In the genomic region with DNA sequence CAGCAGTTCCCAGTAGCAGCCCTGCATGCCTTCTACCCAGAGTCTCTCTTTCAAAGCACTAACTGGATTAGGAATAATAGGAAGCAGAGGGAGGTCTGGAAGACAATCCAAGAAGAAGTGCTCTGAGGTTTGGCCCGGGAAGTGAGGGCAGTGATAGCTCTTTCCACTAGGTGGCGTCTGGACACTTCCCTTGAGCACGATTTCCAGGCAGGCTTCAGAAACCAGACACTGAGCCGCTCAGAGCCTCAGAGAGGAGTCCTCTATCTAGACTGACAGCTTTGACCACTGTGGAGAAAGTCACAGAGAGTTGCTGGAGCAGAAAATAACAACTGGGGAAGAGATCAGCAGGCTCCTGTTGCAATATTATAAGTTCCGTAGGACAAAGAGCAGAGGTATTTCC, we compare ENCODE assay signal across 7 mouse cellular contexts. TPM values are rescaled to one million over a fixed set of nuclear protein-coding genes. Genes with fewer than 3 reads are reported as not detected.
DNase-seq lines count a peak whose midpoint lies in the region; ATAC-seq lines count a peak whose summit lies in the region.

No protein-coding gene starts in this region.

- WGBS in intestine, embryonic 14.5 days = 13% methylated on average over 5 of the region's 5 CpGs
- 6% methylated on average over 5 of the region's 5 CpGs for WGBS in midbrain, embryonic 12.5 days

- H3K9me3 ChIP-seq in intestine, embryonic 14.5 days (ENCODE audit: control insufficient read depth, low read length) = no peaks in the 10 kb centered on the region
- no peaks in the 10 kb centered on the region for H3K9me3 ChIP-seq in midbrain, embryonic 12.5 days

- H3K9ac ChIP-seq in intestine, embryonic 14.5 days (ENCODE audit: low read length) = no peak overlapping the region
- H3K9ac ChIP-seq in midbrain, embryonic 12.5 days (replicated peaks) = no peak overlapping the region

- H3K27ac ChIP-seq in intestine, embryonic 14.5 days (ENCODE audit: low read depth) = no peak overlapping the region
- H3K27ac ChIP-seq in midbrain, embryonic 12.5 days (replicated peaks) = no peak overlapping the region

- no peak overlapping the region for H3K4me2 ChIP-seq in intestine, embryonic 14.5 days (ENCODE audit: low read length)
- H3K4me2 ChIP-seq in midbrain, embryonic 12.5 days (replicated peaks) = no peak overlapping the region

- no peaks in the 10 kb centered on the region for H3K27me3 ChIP-seq in intestine, embryonic 14.5 days (replicated peaks; ENCODE audit: control insufficient read depth, insufficient read depth, low read length)
- H3K27me3 ChIP-seq in midbrain, embryonic 12.5 days = 0 out of 2 replicates have a peak, but pooled peaks cover 4% of the 10 kb centered on the region

- ATAC-seq in intestine, embryonic 14.5 days (replicated peaks; ENCODE audit: low FRiP score, low TSS enrichment, low read depth) = no peak; the same call in 1 of the 2 replicates
- peak; percentile 81 for ATAC-seq in midbrain, embryonic 12.5 days (ENCODE audit: low FRiP score, low read depth)

- H3K4me1 ChIP-seq in intestine, embryonic 14.5 days (replicated peaks; ENCODE audit: control insufficient read depth, insufficient read depth, low read length) = no peaks in the 10 kb centered on the region
- no peaks in the 10 kb centered on the region for H3K4me1 ChIP-seq in midbrain, embryonic 12.5 days

- DNase-seq in adipocyte (ENCODE audit: low spot score) = peak; percentile 85
- peak; percentile 83 to 87 for DNase-seq in cerebellum, postnatal 10 days
- peak; percentile 64 to 65 for DNase-seq in frontal cortex, postnatal 25 days (ENCODE audit: low spot score in 2 of 2)
- peak; percentile 83 for DNase-seq in intestine, embryonic 14.5 days (ENCODE audit: low spot score)
- peak; percentile 31 to 44 for DNase-seq in left cerebral cortex, adult 8-10 months (ENCODE audit: low spot score in 2 of 2)
- peak; percentile 54 for DNase-seq in skeletal muscle tissue, adult 2 months (ENCODE audit: low read depth, low spot score)

- H3K4me3 ChIP-seq in intestine, embryonic 14.5 days (ENCODE audit: low read depth, low read length) = no peak overlapping the region
- H3K4me3 ChIP-seq in midbrain, embryonic 12.5 days = no peak overlapping the region

- H3K36me3 ChIP-seq in intestine, embryonic 14.5 days (ENCODE audit: control insufficient read depth, insufficient read depth, low read length) = no peaks in the 10 kb centered on the region
- H3K36me3 ChIP-seq in midbrain, embryonic 12.5 days = no peaks in the 10 kb centered on the region

RNA-seq across cellular contexts. Expression of a gene that starts 5.8 kb away (rescaled TPM):
- 0.28 TPM in 1 of 2 replicates, not detected in the other for polyA plus RNA-seq in intestine, embryonic 14.5 days (2014; fragmentation: Nextera tagmentation; extraction: Ambion mirVana)
- total RNA-seq in left cerebral cortex, adult 8-10 months (2022) = 1 to 10 TPM; 2.3 to 4.3 (median 3.2) TPM
- 0.38 and 1.5 TPM in 2 replicates for polyA plus RNA-seq in midbrain, embryonic 12.5 days (2016; fragmentation: Nextera tagmentation; extraction: Ambion mirVana)

RNA-seq across cellular contexts. Expression of a gene that starts 40.6 kb away (rescaled TPM):
- 53.0 and 59.4 TPM in 2 replicates for polyA plus RNA-seq in intestine, embryonic 14.5 days (2014; fragmentation: Nextera tagmentation; extraction: Ambion mirVana)
- 10 to 100 TPM in 3 of 4 experiments, 1 to 10 TPM in 1; 8.1 to 14.3 (median 13.3) TPM for total RNA-seq in left cerebral cortex, adult 8-10 months (2022)
- polyA plus RNA-seq in midbrain, embryonic 12.5 days (2016; fragmentation: Nextera tagmentation; extraction: Ambion mirVana) = 52.2 and 56.9 TPM in 2 replicates
